Mouse (Mus musculus) heart, postnatal 25 days (tissue): ENCODE measurements around the gene Gm732. TPM values are rescaled to one million over a fixed set of nuclear protein-coding genes. Genes with fewer than 3 reads are reported as not detected.

Source experiments
- DNase-seq: peaks from one replicate; pipeline ENCODE4 v3.0.0; 2022; ENCODE audit warnings: low spot score
- intact Hi-C: fragments of 180-260 bp; cut with DNase I; formaldehyde crosslinking; loops from one replicate; pipeline ENCODE4 v1.15.1; 2025
- total RNA-seq, 2 experiments: library from RNA; stranded (reverse); gene quantifications; 2 replicates each; pipeline ENCODE4 v1.2.3; 2021

Gene Gm732
- total RNA-seq, result not detected

- DNase-seq, result no peak
- intact Hi-C loops, result no loop called here
These were observed at the start of gene Gm732 for GRCm38 (mm10) chrX:107948365-107948764. Gene Gm732, minus strand, starts transcription at chrX:107948465.

Other genes with a start within 250 kb of the Gm732 start
- gene Tent5d, start 155.9 kb downstream of the Gm732 start, total RNA-seq, result not detected
- 1 to 10 TPM; 4.9 to 5.6 TPM for gene 2610002M06Rik, start 132.1 kb downstream of the Gm732 start, total RNA-seq